Mouse (Mus musculus) mature B cell (primary cell): ENCODE results near the gene Gm2007.
"Not testable (repeated sequence)": the region's sequence is repeated elsewhere in the genome, so short reads cannot be mapped to it uniquely, and the experiment has no call there.

ENCODE experiments used
- in situ Hi-C: fragments of 300-500 bp; cut with MboI; formaldehyde crosslinking; loops from 2 replicates; pipeline ENCODE4 v1.14.3; 2019

Gm2007 gene

GRCm38 (mm10) chr2:175741237-175741636 lies at the start of gene Gm2007:
TSS of gene Gm2007 (plus strand) at chr2:175741537.
- in situ Hi-C loops, result not testable (repeated sequence)

DNA sequence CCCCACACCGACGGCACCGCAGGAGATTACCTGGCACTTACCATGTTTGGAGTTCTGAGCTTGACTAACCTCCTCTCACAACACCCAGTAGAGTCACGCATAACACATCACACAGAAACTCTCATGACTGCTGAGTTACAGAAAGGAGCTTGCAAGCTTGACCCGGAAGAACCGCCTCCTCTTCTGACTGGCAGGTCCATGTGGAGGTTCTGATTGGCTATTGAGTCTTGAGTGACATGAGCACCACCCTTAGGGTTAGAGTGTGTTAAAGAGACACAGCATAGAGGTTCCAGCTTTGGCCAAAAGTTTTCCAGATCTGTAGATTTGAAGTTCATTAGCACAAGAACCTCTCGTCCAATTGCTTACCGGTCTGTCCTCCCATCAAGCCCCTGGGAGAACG lies 37.8 kb upstream of the Gm2007 start, which contains the start of gene Zfp969:
Gene Zfp969, minus strand, starts transcription at position 101 of the 400 bp plus-strand sequence.
- in situ Hi-C loops, result not testable (repeated sequence)

DNA sequence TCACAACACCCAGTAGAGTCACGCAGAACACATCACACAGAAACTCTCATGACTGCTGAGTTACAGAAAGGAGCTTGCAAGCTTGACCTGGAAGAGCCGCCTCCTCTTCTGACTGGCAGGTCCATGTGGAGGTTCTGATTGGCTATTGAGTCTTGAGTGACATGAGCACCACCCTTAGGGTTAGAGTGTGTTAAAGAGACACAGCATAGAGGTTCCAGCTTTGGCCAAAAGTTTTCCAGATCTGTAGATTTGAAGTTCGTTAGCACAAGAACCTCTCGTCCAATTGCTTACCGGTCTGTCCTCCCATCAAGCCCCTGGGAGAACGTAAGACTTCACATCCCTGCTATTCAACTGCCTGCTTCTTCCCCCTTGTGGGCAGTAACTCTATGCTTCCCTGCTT lies 59.7 kb downstream of the Gm2007 start, which contains the start of gene Gm14288:
Gene Gm14288, minus strand, starts transcription at position 101 of the 400 bp plus-strand sequence.
- in situ Hi-C loops, result not testable (repeated sequence)
